Mouse (Mus musculus): ENCODE measurements at regions not wholly inside any gene's neighbourhood (a gene's known extent, or its start where the extent isn't known, plus 50 kb on each side); places are given as distances from the start of the nearest gene placed in this dataset.

DNA sequence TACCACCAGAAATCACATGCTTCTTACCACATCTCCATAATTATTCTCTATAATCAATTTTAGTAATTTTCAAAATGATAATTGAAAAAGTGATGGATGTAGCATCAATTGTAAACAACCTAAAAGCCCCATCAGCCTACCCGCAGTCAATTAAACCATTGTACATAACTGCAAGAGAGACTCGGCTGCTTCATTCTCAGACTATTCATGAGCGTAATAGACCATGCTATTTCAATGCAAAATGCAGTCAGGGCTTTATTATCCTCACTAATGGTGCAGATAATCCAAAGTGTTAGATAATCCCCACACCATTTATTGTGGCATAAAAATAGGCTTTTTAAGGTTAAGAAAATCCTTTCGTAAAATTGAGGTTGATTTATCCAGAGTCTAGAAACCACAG is 1862.5 kb downstream of the Efna5 start:
- DNase-seq (ENCODE audit: low spot score in 2 of 2) = no peak
